In the genomic region with DNA sequence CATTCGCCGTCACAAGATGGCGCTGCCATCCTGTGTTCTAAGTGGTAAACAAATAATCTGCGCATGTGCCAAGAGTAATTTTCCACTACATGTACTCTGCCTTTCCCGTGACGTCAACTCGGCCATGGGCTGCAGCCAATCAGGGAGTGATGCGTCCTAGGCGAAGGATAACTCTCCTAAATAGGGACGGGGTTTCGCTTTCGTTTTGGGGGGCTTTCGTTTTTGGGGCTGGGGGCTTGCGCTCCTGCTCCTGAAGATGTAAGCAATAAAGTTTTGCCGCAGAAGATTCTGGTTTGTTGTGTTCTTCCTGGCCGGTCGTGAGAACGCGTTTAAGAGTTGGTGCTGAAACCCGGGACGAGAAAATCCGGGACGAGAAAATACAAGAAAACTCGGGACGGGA, we compare ENCODE assay signal across 1 mouse cellular context. TPM values are rescaled to one million over a fixed set of nuclear protein-coding genes. Genes with fewer than 3 reads are reported as not detected.
"Had no signal": no experiment of that assay in that cellular context is flagged by ENCODE, and none has a peak within 500 bp of the region (broad histone marks: within the 10 kb centered on the region; RNA-seq: fewer than 3 reads in every experiment).

No protein-coding gene starts in this region.

RNA-seq across cellular contexts. Expression of gene Vmn2r35, which starts 25.5 kb away (rescaled TPM):
- total RNA-seq: neutrophil, adult 5-6 weeks had no signal
